Mouse (Mus musculus): ENCODE measurements around the gene Cd93.

Cd93 gene

DNA sequence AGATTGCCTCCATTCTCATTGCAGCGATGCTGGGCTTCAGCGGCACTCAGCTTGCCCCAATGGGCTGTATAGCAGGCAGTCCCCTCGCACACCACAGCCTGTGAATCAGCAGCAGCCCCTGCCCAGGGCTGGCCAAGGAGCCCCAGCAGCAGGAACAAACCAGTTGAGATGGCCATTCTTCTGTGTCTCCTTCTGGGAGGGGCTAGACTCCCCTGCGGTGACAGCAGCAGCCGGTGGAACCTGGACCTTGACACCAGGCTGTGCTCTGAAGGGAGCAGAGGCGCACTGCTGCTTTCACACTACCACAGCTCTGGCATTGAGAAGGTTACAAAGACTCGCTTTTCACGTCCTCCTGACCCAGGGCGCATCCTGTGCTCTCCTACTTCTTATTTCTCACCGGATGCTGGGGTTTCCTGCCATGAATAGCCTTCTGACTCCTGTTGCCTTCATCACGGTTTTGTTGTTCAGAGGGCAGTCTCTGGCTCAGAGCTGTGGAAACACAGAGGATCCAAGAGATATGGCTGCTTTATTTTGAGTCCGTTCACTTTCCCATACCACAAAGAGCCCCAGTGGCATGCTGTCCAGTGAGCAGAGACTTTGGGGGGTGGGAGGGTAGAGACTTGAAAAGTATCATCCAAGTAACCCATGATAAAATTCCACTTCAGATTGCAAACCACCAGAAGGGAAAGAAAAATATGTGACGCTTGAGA, at the start of gene Cd93:
TSS of gene Cd93 (minus strand) at position 315 of the 710 bp plus-strand sequence.
- DNase-seq, result peak; percentile 20

GRCm38 (mm10) chr2:148492108-148492507, 48.7 kb upstream of the Cd93 start:
- DNase-seq, result no peak

GRCm38 (mm10) chr2:148490150-148490549, 46.8 kb upstream of the Cd93 start:
- DNase-seq, result no peak

GRCm38 (mm10) chr2:148488885-148489284, 45.5 kb upstream of the Cd93 start:
- DNase-seq, result no peak

DNA sequence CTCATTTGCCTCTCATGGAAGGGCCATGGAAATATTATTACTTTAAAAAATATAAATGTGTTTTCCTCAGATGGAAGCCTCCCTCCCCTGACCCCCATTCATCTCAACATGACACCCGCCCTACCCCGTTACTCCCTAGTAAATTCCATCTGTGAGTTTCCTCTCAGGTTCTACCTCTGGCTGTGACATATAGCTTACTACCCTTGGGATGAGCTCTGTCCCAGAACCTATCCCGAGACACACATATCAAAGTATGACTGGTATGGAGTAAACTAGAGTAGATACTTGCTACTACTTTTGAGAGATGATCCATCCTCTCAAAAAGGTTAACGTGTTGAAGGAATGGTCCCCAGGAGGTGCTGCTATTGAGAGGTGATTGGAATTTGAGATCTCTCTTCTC, 42.2 kb upstream of the Cd93 start:
- no peak for DNase-seq

DNA sequence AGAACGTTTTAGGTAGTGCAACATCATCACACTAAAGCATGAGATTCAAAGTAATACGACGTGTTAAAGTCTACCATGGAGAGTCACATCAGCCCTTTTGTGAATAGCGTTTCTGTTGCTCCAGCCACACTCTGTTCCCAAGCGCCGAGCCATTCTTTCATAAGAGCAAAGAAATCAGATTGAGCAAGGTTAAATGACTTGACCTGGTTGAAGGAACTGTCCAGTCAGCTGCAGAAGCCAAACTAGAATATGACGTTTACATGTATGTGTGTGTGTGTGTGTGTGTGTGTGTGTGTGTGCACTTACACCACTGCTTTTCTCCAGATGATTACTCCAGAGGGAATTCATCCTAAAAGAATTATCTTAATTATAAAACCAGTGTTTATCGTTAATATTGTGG, 37.0 kb upstream of the Cd93 start:
- no peak for DNase-seq

- DNase-seq, result no peak
Observed at GRCm38 (mm10) chr2:148478141-148478701, 34.9 kb upstream of the Cd93 start.

- no peak for DNase-seq
Observed at GRCm38 (mm10) chr2:148477346-148477745, 34.0 kb upstream of the Cd93 start.

- no peak for DNase-seq
Observed at GRCm38 (mm10) chr2:148476576-148476975, 33.2 kb upstream of the Cd93 start.

DNA sequence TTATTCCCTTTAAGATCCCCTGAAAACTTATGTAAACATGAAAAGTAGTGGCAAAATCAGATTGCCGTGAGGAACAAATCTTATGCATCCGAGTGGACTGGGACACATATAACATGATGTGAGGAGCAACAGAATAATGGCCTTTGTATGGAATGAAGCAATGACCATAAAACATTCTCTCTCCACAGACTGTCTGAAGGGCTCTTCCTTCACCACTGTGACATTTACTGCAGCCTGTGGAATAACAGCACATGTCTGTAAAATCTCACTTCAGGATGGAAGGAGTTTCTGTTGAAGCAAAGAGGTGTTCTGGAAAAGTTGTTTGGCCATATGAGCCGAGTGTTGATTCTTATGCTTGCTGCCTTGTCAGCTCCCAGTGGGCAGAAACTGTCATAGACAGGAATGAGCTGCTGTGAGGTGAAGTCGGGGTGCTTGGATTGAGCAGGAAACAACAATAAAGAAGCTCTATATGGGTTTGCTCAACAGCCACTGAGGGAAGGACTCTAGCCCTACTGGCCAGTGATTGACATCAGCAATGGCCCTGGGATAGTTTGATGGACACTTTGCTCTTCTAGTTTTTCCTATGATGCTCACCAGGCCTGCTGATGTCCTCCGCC, 32.6 kb upstream of the Cd93 start:
- no peak for DNase-seq

DNA sequence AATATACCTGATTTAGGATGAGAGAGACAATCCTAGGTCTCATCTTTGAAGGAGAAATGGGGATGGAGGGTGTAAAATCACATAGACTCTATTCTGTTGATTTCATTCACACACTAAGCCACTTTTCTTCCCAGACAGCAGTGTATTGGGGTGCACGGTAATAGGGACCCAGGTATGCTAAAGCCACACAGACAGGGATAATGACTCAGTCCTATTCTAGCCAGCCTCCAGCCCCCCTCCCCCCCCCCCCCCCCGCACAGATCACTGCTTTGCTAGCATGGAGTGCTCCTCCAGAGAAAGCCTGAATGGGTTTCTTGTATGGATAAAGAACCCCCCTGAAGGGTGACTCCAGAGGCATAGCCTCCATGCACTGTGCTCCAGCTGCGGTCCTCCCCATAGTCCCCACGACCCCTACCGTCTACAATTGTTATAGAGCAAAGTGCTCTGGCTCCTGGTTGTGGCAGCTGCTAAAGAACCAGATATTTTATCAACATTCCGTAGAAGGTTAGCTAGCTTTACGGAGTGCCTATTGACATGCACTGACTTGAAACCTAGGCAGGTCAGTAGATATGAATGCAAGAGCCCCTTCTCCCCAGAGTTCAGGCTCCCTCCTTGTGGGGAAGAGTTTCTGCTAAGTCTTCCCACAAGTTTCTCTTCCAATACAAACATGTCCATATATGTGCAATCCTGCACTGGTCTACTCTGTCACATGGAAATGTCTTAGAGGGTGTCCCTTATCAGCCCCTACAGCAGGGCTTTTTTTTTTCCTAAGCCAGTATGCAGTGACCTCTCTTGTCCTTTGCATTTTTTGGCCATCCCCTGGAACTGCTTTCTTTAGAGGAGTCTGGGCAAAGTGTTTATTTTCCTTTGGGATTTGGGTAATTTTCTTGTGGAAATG, 26.2 kb upstream of the Cd93 start:
- no peak for DNase-seq

- no peak for DNase-seq
Observed at GRCm38 (mm10) chr2:148467921-148468440, 24.6 kb upstream of the Cd93 start.

DNA sequence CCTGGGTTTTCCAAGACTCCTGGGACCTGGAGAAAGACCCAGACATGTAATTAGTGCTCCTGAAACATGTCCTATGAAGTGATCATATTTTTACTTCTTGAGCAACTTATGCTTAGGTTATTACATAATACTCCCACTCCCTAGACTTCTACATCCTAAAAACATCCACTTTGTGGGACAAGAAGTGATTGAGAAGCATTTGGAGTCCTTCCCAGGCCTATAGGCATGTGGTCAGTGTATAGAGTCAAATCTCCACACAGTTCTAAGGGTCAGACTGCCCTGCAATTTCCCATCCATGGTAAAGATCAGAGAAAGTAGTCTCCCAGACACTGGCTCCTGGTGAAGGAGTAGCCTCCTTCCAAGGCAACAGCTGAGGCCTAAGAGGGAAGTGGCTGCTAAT, 12.0 kb upstream of the Cd93 start:
- DNase-seq, result no peak

DNA sequence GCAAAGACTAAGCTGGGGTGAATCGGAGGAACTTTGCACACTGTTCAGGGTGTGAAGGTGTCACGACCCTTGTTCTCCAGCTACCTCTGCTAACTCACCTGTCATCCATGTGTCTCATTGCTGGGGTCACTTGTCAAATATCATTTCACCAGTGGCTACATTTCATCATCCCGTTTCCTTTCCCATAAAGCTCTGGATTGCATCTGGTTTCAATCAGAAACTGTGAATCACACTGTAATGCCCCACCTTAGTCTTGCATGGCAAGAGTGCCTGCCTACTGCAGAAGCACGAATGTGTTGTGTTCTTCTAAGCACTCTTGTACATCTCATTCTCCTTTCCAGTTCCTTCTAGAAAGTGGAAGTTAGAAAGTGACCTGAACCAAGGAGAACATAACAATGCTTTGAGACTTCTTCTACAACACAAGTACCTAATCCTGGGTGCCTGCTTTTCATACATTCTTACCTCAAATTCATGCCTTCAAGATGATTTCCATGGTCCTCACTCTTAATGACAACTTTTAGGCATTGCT, 10.7 kb upstream of the Cd93 start:
- DNase-seq, result no peak

DNA sequence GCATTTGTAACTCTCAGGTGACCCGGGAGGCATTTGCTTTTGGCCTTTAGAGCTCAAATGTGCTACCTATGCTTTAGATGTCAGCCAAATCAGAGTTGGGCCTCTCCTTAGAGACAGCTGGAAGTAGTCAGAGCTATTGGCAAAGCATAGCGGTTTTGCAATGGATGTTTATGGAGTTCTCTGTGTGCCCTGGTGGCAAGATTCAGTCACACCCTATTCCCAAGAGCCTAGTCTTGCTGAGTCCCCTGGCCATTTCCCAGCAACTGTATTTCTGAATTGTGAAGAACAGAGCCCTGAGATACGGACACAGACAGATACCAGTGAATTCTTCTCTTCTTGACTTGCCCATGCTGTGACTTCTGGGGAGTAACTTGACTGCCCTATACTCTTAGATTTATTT, 9.7 kb upstream of the Cd93 start:
- no peak for DNase-seq

DNA sequence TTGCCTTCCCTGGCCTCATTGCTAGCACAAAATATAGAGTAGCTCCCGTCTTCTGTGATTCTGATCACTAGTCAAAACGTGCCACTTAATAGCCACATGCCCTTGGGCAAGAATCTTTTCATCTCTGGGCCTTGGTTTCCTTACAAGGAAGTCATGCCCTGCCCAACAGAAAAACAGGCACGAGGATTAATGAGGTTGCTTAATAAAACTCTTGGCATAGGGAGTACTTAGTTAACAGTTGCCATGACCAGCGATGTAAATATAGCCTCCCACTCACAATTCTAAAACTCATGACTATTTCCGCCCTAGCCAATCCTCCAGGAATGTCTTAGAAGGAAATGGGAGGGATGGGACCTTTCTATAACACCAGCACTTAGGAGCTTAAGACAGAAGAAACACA, 8.1 kb upstream of the Cd93 start:
- DNase-seq, result no peak

DNA sequence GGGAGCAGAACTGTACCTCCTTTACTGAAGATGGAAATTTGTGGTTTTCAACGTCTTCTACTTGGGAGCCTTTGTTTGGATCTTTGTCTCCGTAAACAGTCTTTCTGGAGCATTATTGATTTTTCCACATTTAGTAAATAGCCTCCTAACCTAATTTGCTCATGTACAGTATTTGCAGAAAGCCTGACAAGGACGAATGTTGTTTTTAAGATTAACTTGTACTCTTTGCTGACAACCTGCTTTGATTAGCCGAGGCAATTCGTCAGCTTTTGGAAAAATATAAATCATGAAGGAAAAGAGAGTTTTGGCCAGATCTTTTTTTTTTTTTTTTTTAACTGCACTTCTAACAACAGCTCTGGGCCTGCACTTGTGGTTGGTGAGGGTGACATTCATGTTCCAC, 7.3 kb upstream of the Cd93 start:
- DNase-seq, result no peak

- no peak for DNase-seq
Observed at GRCm38 (mm10) chr2:148449659-148450058, 6.3 kb upstream of the Cd93 start.

DNA sequence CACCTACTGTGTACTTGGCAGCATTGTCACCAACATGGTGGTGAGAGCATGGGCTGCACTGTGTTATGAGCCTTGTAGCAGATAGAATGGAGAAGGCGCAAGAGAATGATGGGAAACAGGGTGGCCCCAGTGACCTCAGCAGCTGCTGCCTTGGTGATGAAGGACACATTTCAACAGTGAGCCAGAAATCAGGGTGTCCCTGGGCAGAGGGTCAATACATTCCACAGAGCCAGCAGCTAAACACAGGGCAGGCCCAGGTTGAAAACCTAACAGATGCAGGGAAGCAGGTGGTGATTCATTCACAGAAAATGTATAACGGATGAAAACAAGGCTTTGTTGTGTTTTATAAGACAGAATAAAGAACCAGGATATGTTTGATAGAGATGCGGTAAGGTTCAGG, 3.1 kb upstream of the Cd93 start:
- no peak for DNase-seq

DNA sequence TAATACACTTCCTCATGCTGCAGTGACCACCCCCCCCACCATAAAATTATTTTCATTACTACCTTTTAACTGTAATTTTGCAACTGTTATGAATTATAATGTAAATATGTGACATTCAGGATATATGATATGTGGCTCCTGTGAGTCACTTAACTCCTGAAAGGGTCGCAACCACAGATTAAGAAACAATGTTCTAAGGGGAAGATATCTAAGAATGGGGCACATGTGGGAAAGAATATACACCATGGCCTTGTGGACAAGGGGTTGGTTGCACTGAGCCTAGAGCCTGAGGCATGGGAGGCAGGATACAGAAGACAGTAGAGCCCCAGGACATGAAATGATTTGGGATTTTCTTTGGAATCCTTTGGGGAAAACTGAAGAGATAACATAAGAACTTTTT, 2.3 kb upstream of the Cd93 start:
- DNase-seq, result no peak

GRCm38 (mm10) chr2:148444472-148444871, 1.1 kb upstream of the Cd93 start:
- DNase-seq, result no peak

- no peak for DNase-seq
Observed at GRCm38 (mm10) chr2:148442710-148443109, 653 bp downstream of the Cd93 start.

GRCm38 (mm10) chr2:148442172-148442571, 1.2 kb downstream of the Cd93 start:
- DNase-seq, result no peak
